Mouse (Mus musculus) bone marrow, adult 2 months (tissue): ENCODE measurements around the gene Rab36. TPM values are rescaled to one million over a fixed set of nuclear protein-coding genes. Genes with fewer than 3 reads are reported as not detected.
A peak's percentile ranks its signal among the peaks of the same experiment; 100 is the strongest.

ENCODE experiments used
- H3K27ac ChIP-seq: fragments of 200-500 bp; 2 replicates; pipeline ENCODE4 v1.5.1; 2012; ENCODE audit warnings: low read depth, mild to moderate bottlenecking, control low read depth, inconsistent platforms, low read length; ENCODE audit not compliant: control insufficient read depth, poor library complexity, insufficient read depth
- H3K4me1 ChIP-seq: fragments of 200-500 bp; 2 replicates; pipeline ENCODE4 v1.6.1; 2011; ENCODE audit warnings: low read length; ENCODE audit not compliant: control insufficient read depth, insufficient read depth
- H3K4me3 ChIP-seq: fragments of 200-500 bp; replicated peaks from 2 replicates; pipeline ENCODE3; 2011; ENCODE audit warnings: mild to moderate bottlenecking, low read depth, low read length, control low read depth; ENCODE audit not compliant: control insufficient read depth
- CTCF ChIP-seq: fragments of 200-500 bp; IDR thresholded peaks from 2 replicates; pipeline ENCODE4 v1.5.1; 2011; ENCODE audit warnings: low read length, control low read depth; ENCODE audit not compliant: control insufficient read depth, insufficient read depth
- POLR2A ChIP-seq: fragments of 200-500 bp; IDR thresholded peaks from 2 replicates; pipeline ENCODE4 v1.6.1; 2011; ENCODE audit warnings: low read depth, mild to moderate bottlenecking, control low read depth, low read length, borderline replicate concordance; ENCODE audit not compliant: control insufficient read depth
- WGBS: fragments of 180-500 bp; shearing (Covaris S2); methylation state at CpG from one replicate; pipeline ENCODE4 v1.1.7; 2018; 5-methylcytosine and 5-hydroxymethylcytosine counted together
- polyA plus RNA-seq: library from polyadenylated mRNA; stranded (reverse); fragments of >200 nt; gene quantifications from 2 replicates; pipeline ENCODE4 v1.2.4, GENCODE M21; 2011; ENCODE audit warnings: low replicate concordance; ENCODE audit not compliant: missing spikeins, insufficient read depth, insufficient read length

Rab36 gene
- polyA plus RNA-seq, 1 experiment = 9.9 TPM

- TF ChIP-seq CTCF = no peak
- no peak for TF ChIP-seq POLR2A
- no peak overlapping the region for H3K4me3 ChIP-seq
- no peak overlapping the region for H3K27ac ChIP-seq
- WGBS = 86% methylated on average over 8 of the region's 8 CpGs
- H3K4me1 ChIP-seq = peaks cover 5% of the 10 kb centered on the region; the same call in 1 of the 2 replicates
Observed at GRCm38 (mm10) chr10:75052902-75053301, 16.0 kb downstream of the Rab36 start.

GRCm38 (mm10) chr10:75053655-75054054, 16.8 kb downstream of the Rab36 start:
- WGBS = 84% methylated on average over 4 of the region's 4 CpGs
- Histone ChIP-seq H3K4me1 (peaks cover 5% of the 10 kb centered on the region; the same call in 1 of the 2 replicates), H3K27ac (no peak overlapping the region), H3K4me3 (no peak overlapping the region)
- TF ChIP-seq POLR2A (no peak), CTCF (no peak)

GRCm38 (mm10) chr10:75054125-75054524, 17.3 kb downstream of the Rab36 start:
- peaks cover 5% of the 10 kb centered on the region; the same call in 1 of the 2 replicates for H3K4me1 ChIP-seq
- no peak overlapping the region for H3K4me3 ChIP-seq
- WGBS = 28% methylated on average over 6 of the region's 6 CpGs
- no peak overlapping the region for H3K27ac ChIP-seq
- TF ChIP-seq CTCF = no peak

- TF ChIP-seq CTCF (no peak), POLR2A (no peak)
- no peak overlapping the region for H3K4me3 ChIP-seq
- H3K4me1 ChIP-seq = peaks cover 5% of the 10 kb centered on the region; the same call in 1 of the 2 replicates
- H3K27ac ChIP-seq = no peak overlapping the region
- 25% methylated on average over 5 of the region's 5 CpGs for WGBS
Observed at GRCm38 (mm10) chr10:75055672-75056071, 18.8 kb downstream of the Rab36 start.

- no peak for TF ChIP-seq CTCF
- no peak for TF ChIP-seq POLR2A
- 52% methylated on average over 4 of the region's 4 CpGs for WGBS
- H3K4me1 ChIP-seq = peaks cover 5% of the 10 kb centered on the region; the same call in 1 of the 2 replicates
- H3K27ac ChIP-seq = no peak overlapping the region
- no peak overlapping the region for H3K4me3 ChIP-seq
Observed at GRCm38 (mm10) chr10:75056255-75056654, 19.4 kb downstream of the Rab36 start.

GRCm38 (mm10) chr10:75058336-75058735, 21.5 kb downstream of the Rab36 start:
- Histone ChIP-seq H3K4me3 (no peak overlapping the region), H3K27ac (no peak overlapping the region), H3K4me1 (peaks cover 5% of the 10 kb centered on the region; the same call in 1 of the 2 replicates)
- 92% methylated on average over 8 of the region's 8 CpGs for WGBS
- TF ChIP-seq CTCF (no peak), POLR2A (no peak)

GRCm38 (mm10) chr10:75058761-75059395, 22.0 kb downstream of the Rab36 start:
- Histone ChIP-seq H3K4me3 (no peak overlapping the region), H3K4me1 (peaks cover 5% of the 10 kb centered on the region; the same call in 1 of the 2 replicates), H3K27ac (no peak overlapping the region)
- TF ChIP-seq POLR2A = no peak
- TF ChIP-seq CTCF = no peak
- 58% methylated on average over 9 of the region's 9 CpGs for WGBS

- TF ChIP-seq POLR2A (no peak), CTCF (peak; percentile 86)
- under 1% methylated on average over 11 of the region's 11 CpGs for WGBS
- H3K4me3 ChIP-seq = no peak overlapping the region
- peak overlapping the region; percentile 89; the same call in 1 of the 2 replicates for H3K27ac ChIP-seq
- peaks cover 5% of the 10 kb centered on the region; the same call in 1 of the 2 replicates for H3K4me1 ChIP-seq
Observed at GRCm38 (mm10) chr10:75059396-75059795, 22.5 kb downstream of the Rab36 start.
